Mouse (Mus musculus) kidney, embryonic 14.5 days (tissue): ENCODE data around the gene Farp1. TPM values are rescaled to one million over a fixed set of nuclear protein-coding genes. Genes with fewer than 3 reads are reported as not detected.

Experiments
- ATAC-seq: fragments of 200-750 bp; cut with Nextera tagmentation; 2 replicates; pipeline ENCODE4 v1.8.0; 2017; ENCODE audit warnings: moderate number of reproducible peaks, mild to moderate bottlenecking, moderate TSS enrichment, moderate library complexity; ENCODE audit not compliant: low FRiP score, low TSS enrichment
- H3K27ac ChIP-seq: fragments of 300-500 bp; sonication (generic); 2 replicates; pipeline ENCODE4 v1.5.1; 2014; ENCODE audit warnings: low read depth, mild to moderate bottlenecking, low read length, moderate library complexity, mixed read lengths
- H3K27me3 ChIP-seq: fragments of 300-500 bp; sonication (generic); 2 replicates; pipeline ENCODE4 v1.6.1; 2014; ENCODE audit warnings: mild to moderate bottlenecking, low read length; ENCODE audit not compliant: control insufficient read depth, insufficient read depth
- H3K36me3 ChIP-seq: fragments of 300-500 bp; sonication (generic); 2 replicates; pipeline ENCODE4 v1.6.1; 2014; ENCODE audit warnings: low read length, mixed read lengths; ENCODE audit not compliant: control insufficient read depth, insufficient read depth
- H3K4me1 ChIP-seq: fragments of 300-500 bp; sonication (generic); 2 replicates; pipeline ENCODE4 v1.6.1; 2014; ENCODE audit warnings: low read length, mixed read lengths; ENCODE audit not compliant: control insufficient read depth, insufficient read depth
- H3K4me2 ChIP-seq: fragments of 300-500 bp; sonication (generic); replicated peaks from 2 replicates; pipeline ENCODE4 v1.6.1; 2014; ENCODE audit warnings: low read depth, mild to moderate bottlenecking, low read length
- H3K4me3 ChIP-seq: fragments of 300-500 bp; sonication (generic); 2 replicates; pipeline ENCODE4 v1.5.1; 2014; ENCODE audit warnings: mild to moderate bottlenecking, low read length
- H3K9ac ChIP-seq: fragments of 300-500 bp; sonication (generic); 2 replicates; pipeline ENCODE4 v1.6.1; 2014; ENCODE audit warnings: low read depth, mild to moderate bottlenecking, low read length, moderate library complexity
- H3K9me3 ChIP-seq: fragments of 300-500 bp; sonication (generic); 2 replicates; pipeline ENCODE4 v1.6.1; 2016; ENCODE audit warnings: low read length; ENCODE audit not compliant: control insufficient read depth
- WGBS: fragments of 180-500 bp; shearing (Covaris S2); extraction: QIAGEN DNeasy Blood & Tissue Kit; methylation state at CpG from one replicate; pipeline ENCODE4 v1.1.7; 2014; 5-methylcytosine and 5-hydroxymethylcytosine counted together
- polyA plus RNA-seq: library from polyadenylated mRNA; unstranded; fragments of >200 nt; fragmentation: Nextera tagmentation; extraction: Ambion mirVana; gene quantifications from 2 replicates; pipeline ENCODE4 v1.2.1, GENCODE M21; 2014

Gene Farp1
- polyA plus RNA-seq, 1 experiment from 2014 or later: 43.3 TPM

DNA sequence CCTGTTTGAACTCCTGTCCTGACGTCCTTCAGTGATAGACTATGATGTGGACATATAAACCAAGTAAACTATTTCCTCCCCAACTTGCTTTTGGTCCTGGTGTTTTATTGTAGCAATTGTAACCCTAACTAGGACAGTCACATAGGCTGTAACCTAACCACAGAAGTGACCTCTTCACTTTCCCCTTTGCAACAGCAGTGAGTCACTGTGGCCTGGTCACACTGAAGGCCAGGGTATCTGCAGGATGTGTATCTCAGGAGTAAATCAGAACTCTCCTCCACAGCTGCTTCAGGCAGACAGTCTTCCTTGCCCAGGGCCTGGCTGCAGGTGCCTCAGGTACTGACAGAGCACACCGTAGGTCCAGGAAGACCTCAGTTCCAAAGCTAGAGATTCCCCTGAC lies 3.6 kb upstream of the Farp1 start:
- Histone ChIP-seq H3K36me3 (no peaks in the 10 kb centered on the region), H3K27ac (no peak overlapping the region), H3K4me3 (no peak overlapping the region), H3K4me2 (no peak overlapping the region), H3K9ac (no peak overlapping the region), H3K4me1 (peaks cover 7% of the 10 kb centered on the region; the same call in 1 of the 2 replicates), H3K9me3 (no peaks in the 10 kb centered on the region), H3K27me3 (no peaks in the 10 kb centered on the region)
- no peak for ATAC-seq
- 72% methylated on average over 2 of the region's 2 CpGs for WGBS

DNA sequence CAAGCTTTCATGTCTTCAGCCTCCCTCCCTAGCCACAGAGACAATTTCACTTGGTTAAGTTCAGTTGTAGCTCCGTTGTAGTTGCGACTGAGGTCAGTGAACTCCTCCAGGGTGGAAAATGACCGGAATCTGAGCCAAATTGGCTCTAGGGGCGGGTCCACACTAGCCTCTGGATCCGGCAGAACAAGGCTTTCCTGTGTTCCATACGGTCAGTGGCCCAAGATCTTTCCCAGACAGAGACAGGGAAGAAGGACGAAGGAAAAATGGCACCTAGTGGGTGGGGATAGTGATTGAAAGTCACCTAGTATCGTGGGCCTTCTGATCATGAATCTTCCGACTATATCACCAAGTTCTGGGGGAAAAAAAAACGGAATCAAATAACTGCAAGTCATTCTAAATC lies 475 bp upstream of the Farp1 start:
- H3K4me1 ChIP-seq: peaks cover 29% of the 10 kb centered on the region
- no peak for ATAC-seq
- WGBS: 9% methylated on average over 10 of the region's 10 CpGs
- 0 out of 2 replicates have a peak overlapping the region, but pooled peaks have one; percentile 98 for H3K9ac ChIP-seq
- H3K4me2 ChIP-seq: peak overlapping the region; percentile 95
- no peak overlapping the region for H3K27ac ChIP-seq
- H3K4me3 ChIP-seq: peak overlapping the region; percentile 84
- H3K9me3 ChIP-seq: no peaks in the 10 kb centered on the region
- no peaks in the 10 kb centered on the region for H3K27me3 ChIP-seq
- H3K36me3 ChIP-seq: no peaks in the 10 kb centered on the region

- no peaks in the 10 kb centered on the region for H3K27me3 ChIP-seq
- peaks cover 29% of the 10 kb centered on the region for H3K4me1 ChIP-seq
- ATAC-seq: peak; percentile 85
- no peaks in the 10 kb centered on the region for H3K9me3 ChIP-seq
- H3K4me2 ChIP-seq: peak overlapping the region; percentile 95
- no peaks in the 10 kb centered on the region for H3K36me3 ChIP-seq
- peak overlapping the region; percentile 84 for H3K4me3 ChIP-seq
- peak overlapping the region; percentile 90 for H3K27ac ChIP-seq
- H3K9ac ChIP-seq: peak overlapping the region; percentile 98
- WGBS: under 1% methylated on average over 64 of the region's 100 CpGs
Observed at GRCm38 (mm10) chr14:121035663-121036473, 868 bp downstream of the Farp1 start.

- peak overlapping the region; percentile 95 for H3K4me2 ChIP-seq
- H3K27me3 ChIP-seq: no peaks in the 10 kb centered on the region
- H3K9ac ChIP-seq: peak overlapping the region; percentile 98
- H3K4me1 ChIP-seq: peaks cover 29% of the 10 kb centered on the region
- no peak for ATAC-seq
- peak overlapping the region; percentile 84 for H3K4me3 ChIP-seq
- no peaks in the 10 kb centered on the region for H3K36me3 ChIP-seq
- peak overlapping the region; percentile 90; the same call in 1 of the 2 replicates for H3K27ac ChIP-seq
- under 1% methylated on average over 19 of the region's 19 CpGs for WGBS
- no peaks in the 10 kb centered on the region for H3K9me3 ChIP-seq
Observed at GRCm38 (mm10) chr14:121036612-121037221, 1.7 kb downstream of the Farp1 start.

DNA sequence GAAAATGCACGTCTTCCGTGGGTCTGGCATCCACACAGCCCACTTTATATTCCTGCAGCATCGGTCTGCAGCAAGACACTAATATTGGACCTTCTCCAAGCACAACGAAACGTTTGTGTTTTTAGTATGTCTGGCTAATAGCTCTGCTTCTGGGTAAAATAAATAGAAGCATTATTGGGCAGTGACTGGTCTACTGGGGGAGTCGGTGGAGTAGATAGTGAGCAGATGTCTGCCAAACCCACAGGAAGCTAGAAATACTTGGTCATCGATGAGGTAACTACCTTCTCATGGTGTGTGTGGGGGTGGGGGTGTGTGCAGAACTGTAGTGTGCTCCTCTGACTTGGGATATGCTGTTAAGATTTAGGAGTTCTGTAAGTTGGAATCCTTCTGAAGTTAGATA lies 2.3 kb downstream of the Farp1 start:
- Histone ChIP-seq H3K4me2 (peak overlapping the region; percentile 95), H3K9ac (peak overlapping the region; percentile 98; the same call in 1 of the 2 replicates), H3K27me3 (no peaks in the 10 kb centered on the region), H3K9me3 (no peaks in the 10 kb centered on the region), H3K4me3 (peak overlapping the region; percentile 84), H3K4me1 (peaks cover 29% of the 10 kb centered on the region), H3K36me3 (no peaks in the 10 kb centered on the region), H3K27ac (no peak overlapping the region)
- WGBS: 20% methylated on average over 7 of the region's 7 CpGs
- no peak for ATAC-seq

DNA sequence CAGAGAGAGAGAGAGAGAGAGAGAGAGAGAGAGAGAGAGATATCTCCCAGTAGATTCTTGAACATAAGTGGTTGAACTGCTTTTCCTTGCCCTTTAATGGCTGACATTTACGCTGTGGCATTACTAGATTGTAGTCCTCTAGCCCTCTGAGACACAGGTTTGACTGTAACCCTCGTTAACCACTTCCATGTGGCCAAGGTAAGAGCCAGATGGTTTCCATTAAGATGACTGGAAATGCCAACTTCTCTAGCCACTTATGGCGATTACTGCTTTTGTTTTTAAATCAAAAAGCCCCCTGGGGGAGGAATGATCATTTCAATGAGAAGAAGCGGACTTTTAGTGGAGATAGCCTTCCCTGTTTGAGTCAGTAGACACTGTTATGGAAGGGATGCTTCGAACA lies 3.7 kb downstream of the Farp1 start:
- H3K4me3 ChIP-seq: no peak overlapping the region
- no peak overlapping the region for H3K27ac ChIP-seq
- H3K36me3 ChIP-seq: no peaks in the 10 kb centered on the region
- peaks cover 29% of the 10 kb centered on the region for H3K4me1 ChIP-seq
- H3K9me3 ChIP-seq: no peaks in the 10 kb centered on the region
- H3K9ac ChIP-seq: no peak overlapping the region
- ATAC-seq: no peak
- no peaks in the 10 kb centered on the region for H3K27me3 ChIP-seq
- 65% methylated on average over 5 of the region's 5 CpGs for WGBS
- H3K4me2 ChIP-seq: no peak overlapping the region

- peaks cover 12% of the 10 kb centered on the region; the same call in 1 of the 2 replicates for H3K36me3 ChIP-seq
- no peak overlapping the region for H3K4me3 ChIP-seq
- peaks cover 12% of the 10 kb centered on the region; the same call in 1 of the 2 replicates for H3K4me1 ChIP-seq
- WGBS: 91% methylated on average over 3 of the region's 3 CpGs
- H3K9me3 ChIP-seq: no peaks in the 10 kb centered on the region
- H3K27ac ChIP-seq: no peak overlapping the region
- no peak overlapping the region for H3K4me2 ChIP-seq
- H3K27me3 ChIP-seq: no peaks in the 10 kb centered on the region
- ATAC-seq: peak; percentile 55; the same call in 1 of the 2 replicates
- no peak overlapping the region for H3K9ac ChIP-seq
Observed at GRCm38 (mm10) chr14:121044145-121044544, 9.1 kb downstream of the Farp1 start.

DNA sequence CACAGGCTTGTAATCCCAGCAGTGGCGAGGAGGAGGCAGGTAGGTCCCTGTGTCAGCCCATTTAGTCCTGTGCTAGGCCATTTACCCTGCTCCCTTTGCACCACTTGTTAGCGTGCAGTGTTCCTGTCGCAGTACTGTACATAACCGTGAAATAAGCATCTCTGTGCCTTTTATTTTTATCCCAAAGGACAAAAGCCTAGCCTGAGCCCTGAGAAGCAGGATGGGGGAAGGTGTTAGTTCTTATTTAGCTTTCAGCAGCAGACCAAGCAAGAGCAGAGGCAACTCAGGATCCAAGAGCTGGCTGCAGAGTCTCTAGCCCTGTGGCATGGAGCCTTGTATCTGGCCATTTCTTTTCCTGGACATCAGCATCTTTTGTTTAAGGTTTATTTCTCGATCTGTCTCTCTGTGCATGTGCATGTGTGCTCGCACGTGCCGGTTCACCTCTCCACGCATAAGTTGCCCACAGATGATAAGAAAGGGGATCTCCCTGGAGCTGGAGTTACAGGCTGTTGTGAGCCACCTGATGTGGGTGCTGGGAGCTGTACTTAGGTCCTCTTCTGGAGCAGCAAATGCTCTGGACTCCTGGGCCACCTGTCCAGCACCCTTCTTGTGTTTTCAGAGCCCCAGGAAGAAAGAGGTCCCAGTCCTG lies 11.4 kb downstream of the Farp1 start:
- Histone ChIP-seq H3K9me3 (no peaks in the 10 kb centered on the region), H3K27me3 (no peaks in the 10 kb centered on the region), H3K9ac (no peak overlapping the region), H3K36me3 (peaks cover 12% of the 10 kb centered on the region; the same call in 1 of the 2 replicates), H3K4me2 (no peak overlapping the region), H3K4me1 (peaks cover 14% of the 10 kb centered on the region; the same call in 1 of the 2 replicates), H3K27ac (no peak overlapping the region), H3K4me3 (no peak overlapping the region)
- 86% methylated on average over 9 of the region's 9 CpGs for WGBS
- ATAC-seq: no peak
